Mouse (Mus musculus): ENCODE results near the gene Rpl38. TPM values are rescaled to one million over a fixed set of nuclear protein-coding genes. Genes with fewer than 3 reads are reported as not detected.
A peak's percentile ranks its signal among the peaks of the same experiment; 100 is the strongest.

The Rpl38 gene
- polyA plus RNA-seq, 1 experiment from 2014 or later: 920 TPM

DNA sequence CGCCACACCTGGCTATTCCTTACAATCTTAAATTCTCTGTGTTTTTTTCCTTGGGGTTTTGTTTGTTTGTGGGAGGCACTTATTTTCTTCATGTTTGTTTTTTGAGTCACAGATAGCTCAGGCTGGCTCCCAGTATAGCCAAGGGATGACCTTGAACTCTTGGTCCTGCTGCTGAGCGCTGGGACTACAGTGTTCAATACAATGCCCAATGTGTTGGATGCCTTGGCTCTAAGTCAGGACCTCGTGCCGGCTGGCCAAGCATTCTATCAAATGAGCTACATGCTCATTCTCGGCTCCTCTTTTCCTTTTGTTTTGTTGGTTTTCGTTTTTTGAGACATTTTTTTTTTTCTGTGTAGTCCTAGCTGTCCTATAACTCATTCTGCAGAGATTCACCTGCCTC, 25.1 kb downstream of the Rpl38 start:
- Histone ChIP-seq H3K27me3 (replicated peaks) (no peaks in the 10 kb centered on the region), H3K9me3 (no peaks in the 10 kb centered on the region), H3K9ac (no peak overlapping the region), H3K4me1 (no peaks in the 10 kb centered on the region), H3K4me2 (no peak overlapping the region), H3K36me3 (no peaks in the 10 kb centered on the region), H3K27ac (no peak overlapping the region), H3K4me3 (replicated peaks) (no peak overlapping the region)
- 84% methylated on average over 6 of the region's 6 CpGs for WGBS
- no peak for ATAC-seq (ENCODE audit: insufficient read depth, low FRiP score, low read depth)

DNA sequence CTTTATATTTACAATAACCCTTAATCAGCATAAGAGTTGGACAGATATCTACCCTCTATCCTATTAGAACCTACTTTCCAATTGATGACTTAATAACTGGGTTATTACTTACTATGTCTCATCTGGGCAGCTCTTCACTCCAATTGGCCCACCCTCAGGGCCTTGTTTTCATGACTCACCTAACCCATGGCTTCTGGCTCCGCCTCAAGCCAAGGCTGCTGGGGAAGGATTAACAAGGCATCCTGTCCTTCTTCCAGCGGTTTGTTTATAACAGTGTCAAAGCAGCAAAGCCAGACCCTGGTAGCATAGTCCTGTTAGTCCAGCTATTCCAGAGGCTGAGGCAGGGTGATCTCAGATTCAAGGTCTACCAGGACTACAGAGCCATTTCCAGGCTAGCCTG, 26.1 kb downstream of the Rpl38 start:
- no peaks in the 10 kb centered on the region for H3K9me3 ChIP-seq
- no peak overlapping the region for H3K9ac ChIP-seq
- H3K36me3 ChIP-seq: no peaks in the 10 kb centered on the region
- no peak overlapping the region for H3K4me2 ChIP-seq
- WGBS: 73% methylated on average over 2 of the region's 2 CpGs
- H3K27me3 ChIP-seq (replicated peaks): no peaks in the 10 kb centered on the region
- no peaks in the 10 kb centered on the region for H3K4me1 ChIP-seq
- H3K27ac ChIP-seq: no peak overlapping the region
- no peak overlapping the region for H3K4me3 ChIP-seq (replicated peaks)
- no peak for ATAC-seq (ENCODE audit: insufficient read depth, low FRiP score, low read depth)

DNA sequence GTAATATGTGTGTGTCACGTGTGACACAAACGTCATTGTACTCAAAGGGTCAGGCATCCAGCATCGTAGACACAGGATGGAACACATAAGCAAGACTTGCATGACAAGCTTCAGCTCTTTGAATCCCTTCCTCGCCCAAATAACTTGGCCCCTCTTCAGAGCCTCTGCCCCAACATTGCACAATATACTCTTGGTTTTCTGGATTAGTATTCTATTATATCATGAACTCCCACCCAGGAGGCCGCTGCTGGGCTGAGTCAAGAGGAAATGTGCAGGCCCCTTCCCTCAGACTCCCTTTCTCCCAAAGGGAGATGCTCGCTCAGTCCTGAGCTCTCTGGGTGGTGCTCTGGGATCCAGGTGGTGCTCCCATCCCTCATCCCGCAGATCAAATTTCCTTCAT, 30.2 kb downstream of the Rpl38 start:
- Histone ChIP-seq H3K36me3 (no peaks in the 10 kb centered on the region), H3K4me2 (no peak overlapping the region), H3K4me1 (no peaks in the 10 kb centered on the region), H3K27ac (no peak overlapping the region), H3K27me3 (replicated peaks) (no peaks in the 10 kb centered on the region), H3K9me3 (no peaks in the 10 kb centered on the region), H3K9ac (no peak overlapping the region), H3K4me3 (replicated peaks) (no peak overlapping the region)
- no peak for ATAC-seq (ENCODE audit: insufficient read depth, low FRiP score, low read depth)
- 87% methylated on average over 7 of the region's 7 CpGs for WGBS

DNA sequence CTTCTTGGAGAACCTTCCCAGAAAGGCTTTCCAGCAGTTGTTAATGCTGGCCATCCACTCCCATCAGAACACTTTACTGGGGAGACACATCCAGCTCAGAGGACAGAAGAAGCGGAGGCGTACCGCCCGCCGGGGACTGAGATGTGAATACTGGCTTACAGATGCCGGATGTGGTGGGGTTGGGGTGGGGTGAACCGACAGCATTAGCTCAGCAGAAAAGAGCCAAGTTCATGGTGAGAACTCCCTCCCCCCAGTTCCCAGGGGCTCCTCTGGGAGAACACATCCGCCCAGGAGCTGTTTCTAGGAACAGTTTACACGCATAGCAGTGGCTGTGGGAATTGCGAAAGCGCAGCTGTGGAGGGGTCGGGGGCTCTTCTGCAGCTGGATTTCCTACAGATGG, 31.2 kb downstream of the Rpl38 start:
- Histone ChIP-seq H3K4me3 (replicated peaks) (no peak overlapping the region), H3K36me3 (no peaks in the 10 kb centered on the region), H3K4me2 (no peak overlapping the region), H3K9ac (no peak overlapping the region), H3K4me1 (no peaks in the 10 kb centered on the region), H3K27ac (no peak overlapping the region; the same call in 1 of the 2 replicates), H3K9me3 (no peaks in the 10 kb centered on the region), H3K27me3 (replicated peaks) (no peaks in the 10 kb centered on the region)
- ATAC-seq (ENCODE audit: insufficient read depth, low FRiP score, low read depth): peak; percentile 10; the same call in 1 of the 2 replicates
- 55% methylated on average over 12 of the region's 12 CpGs for WGBS

DNA sequence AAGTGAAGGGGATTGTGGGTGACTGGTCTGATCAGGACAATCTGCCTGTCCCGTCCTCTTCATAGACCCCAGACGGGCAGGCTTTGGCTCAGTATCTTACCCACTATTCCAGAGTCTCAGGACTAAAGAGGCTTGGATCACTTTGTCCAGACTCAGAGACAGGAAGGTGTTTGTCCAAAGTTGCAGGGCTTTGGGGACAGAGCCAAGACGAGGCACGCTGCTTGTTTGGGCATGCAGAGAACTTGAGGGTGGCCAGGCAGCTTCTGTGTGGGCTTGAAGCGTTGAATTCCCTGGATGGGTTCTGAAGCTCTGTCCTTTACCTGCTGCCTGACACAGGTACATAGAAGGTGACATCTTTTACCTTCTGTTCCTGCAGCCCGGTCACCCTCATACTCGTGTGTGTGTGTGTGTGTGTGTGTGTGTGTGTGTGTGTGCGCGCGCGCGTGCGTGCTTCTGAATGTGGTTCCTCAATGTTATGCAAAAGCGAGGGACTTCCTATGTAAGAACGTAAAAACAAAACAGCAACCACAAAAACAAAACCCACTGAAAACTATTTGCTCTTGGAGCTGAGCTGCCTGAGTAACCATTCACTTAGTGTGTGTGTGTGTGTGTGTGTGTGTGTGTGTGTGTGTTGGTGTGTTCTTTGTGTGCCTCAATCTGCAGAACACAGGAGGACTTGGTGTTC, 34.1 kb downstream of the Rpl38 start:
- no peak overlapping the region for H3K4me3 ChIP-seq (replicated peaks)
- H3K27ac ChIP-seq: no peak overlapping the region
- no peaks in the 10 kb centered on the region for H3K9me3 ChIP-seq
- H3K9ac ChIP-seq: no peak overlapping the region
- H3K4me1 ChIP-seq: no peaks in the 10 kb centered on the region
- no peaks in the 10 kb centered on the region for H3K27me3 ChIP-seq (replicated peaks)
- WGBS: 82% methylated on average over 15 of the region's 15 CpGs
- H3K4me2 ChIP-seq: no peak overlapping the region
- H3K36me3 ChIP-seq: no peaks in the 10 kb centered on the region
- ATAC-seq (ENCODE audit: insufficient read depth, low FRiP score, low read depth): no peak

DNA sequence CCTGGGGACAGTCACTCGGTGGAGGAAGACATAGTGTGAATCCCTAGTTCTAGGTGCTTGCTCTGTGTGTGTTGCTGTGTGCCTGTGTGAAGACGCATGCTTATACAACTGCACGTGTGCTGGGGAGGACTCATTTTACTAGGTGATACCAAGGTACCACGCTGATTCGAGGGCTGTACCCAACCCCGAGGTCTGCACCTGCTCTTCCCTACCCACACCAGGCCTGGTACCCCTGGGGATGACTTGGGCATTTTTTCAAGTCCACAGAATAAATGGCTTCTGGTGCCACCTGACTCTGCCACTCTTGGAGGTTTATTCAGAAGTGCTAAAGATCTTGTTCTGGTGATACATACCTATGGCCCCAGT, 34.7 kb downstream of the Rpl38 start:
- H3K9me3 ChIP-seq: no peaks in the 10 kb centered on the region
- no peaks in the 10 kb centered on the region for H3K27me3 ChIP-seq (replicated peaks)
- H3K36me3 ChIP-seq: no peaks in the 10 kb centered on the region
- no peak overlapping the region for H3K27ac ChIP-seq
- no peak overlapping the region for H3K9ac ChIP-seq
- no peak for ATAC-seq (ENCODE audit: insufficient read depth, low FRiP score, low read depth)
- WGBS: 82% methylated on average over 6 of the region's 6 CpGs
- H3K4me2 ChIP-seq: no peak overlapping the region
- no peak overlapping the region for H3K4me3 ChIP-seq (replicated peaks)
- no peaks in the 10 kb centered on the region for H3K4me1 ChIP-seq

DNA sequence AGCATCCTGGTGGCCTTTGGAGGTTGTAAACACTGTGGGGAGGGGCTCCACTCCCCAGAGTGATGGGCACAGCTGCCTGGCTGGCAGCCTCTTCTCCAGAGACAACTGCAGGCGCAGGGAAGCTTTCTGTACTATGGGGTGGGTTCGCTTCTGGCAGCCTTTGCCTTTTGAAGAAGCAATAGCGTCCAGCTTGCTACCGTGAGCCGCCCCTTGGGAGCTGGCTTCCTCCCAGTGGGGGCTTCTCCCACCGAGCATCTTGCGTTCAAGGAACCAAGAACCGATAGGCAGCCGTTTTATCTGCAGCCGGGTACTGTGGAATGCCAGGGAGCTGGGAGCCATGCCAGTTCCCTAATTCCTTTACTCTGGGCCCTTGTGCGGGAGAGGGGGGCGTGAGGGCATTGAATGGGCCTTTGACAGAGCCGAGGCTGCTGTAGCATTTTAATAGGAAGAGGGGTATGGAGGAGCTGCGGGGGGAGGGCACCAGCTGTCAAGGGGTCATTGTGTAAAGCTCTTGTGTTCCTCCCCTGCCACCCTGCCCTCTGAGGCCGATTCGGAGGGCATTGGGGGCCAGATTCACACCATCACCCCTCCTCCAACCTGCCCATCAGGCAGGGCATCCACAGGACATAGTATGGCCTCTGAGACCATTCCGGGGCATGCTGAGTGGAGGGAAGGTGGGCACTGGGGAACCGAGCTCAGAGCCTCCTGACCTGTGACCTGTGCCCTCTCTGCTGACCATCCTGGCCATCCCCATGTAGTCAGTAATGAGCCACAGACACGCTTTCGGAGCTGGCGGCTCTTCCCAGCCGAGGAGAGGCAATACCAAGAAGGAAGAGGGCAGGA, 36.0 kb downstream of the Rpl38 start:
- Histone ChIP-seq H3K27ac (no peak overlapping the region), H3K36me3 (no peaks in the 10 kb centered on the region), H3K9ac (no peak overlapping the region), H3K4me3 (replicated peaks) (no peak overlapping the region), H3K4me1 (no peaks in the 10 kb centered on the region), H3K9me3 (no peaks in the 10 kb centered on the region), H3K27me3 (replicated peaks) (no peaks in the 10 kb centered on the region), H3K4me2 (no peak overlapping the region)
- ATAC-seq (ENCODE audit: insufficient read depth, low FRiP score, low read depth): peak; percentile 15; the same call in 1 of the 2 replicates
- 64% methylated on average over 22 of the region's 22 CpGs for WGBS

DNA sequence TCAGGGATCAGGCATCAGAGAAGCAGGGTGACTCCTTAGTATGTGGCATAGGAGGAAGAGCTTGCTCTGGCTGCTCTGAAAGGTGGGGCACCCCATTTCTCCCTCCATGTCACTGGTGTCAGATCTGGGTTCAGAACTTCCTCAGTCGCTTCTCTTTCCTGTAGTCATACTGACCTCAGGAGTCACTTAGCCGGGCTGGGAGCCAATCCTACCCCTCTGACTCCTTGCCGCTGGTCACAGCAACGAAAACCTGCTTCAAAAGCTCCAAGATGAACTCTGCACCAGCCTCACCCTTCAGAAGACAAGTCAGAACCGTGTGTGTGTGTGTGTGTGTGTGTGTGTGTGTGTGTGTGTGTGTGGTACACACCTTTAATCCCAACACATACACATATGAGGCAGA, 38.0 kb downstream of the Rpl38 start:
- Histone ChIP-seq H3K27ac (no peak overlapping the region), H3K9ac (no peak overlapping the region), H3K9me3 (no peaks in the 10 kb centered on the region), H3K4me1 (no peaks in the 10 kb centered on the region), H3K36me3 (no peaks in the 10 kb centered on the region), H3K27me3 (replicated peaks) (no peaks in the 10 kb centered on the region), H3K4me2 (no peak overlapping the region), H3K4me3 (replicated peaks) (no peak overlapping the region)
- 81% methylated on average over 5 of the region's 5 CpGs for WGBS
- no peak for ATAC-seq (ENCODE audit: insufficient read depth, low FRiP score, low read depth)

DNA sequence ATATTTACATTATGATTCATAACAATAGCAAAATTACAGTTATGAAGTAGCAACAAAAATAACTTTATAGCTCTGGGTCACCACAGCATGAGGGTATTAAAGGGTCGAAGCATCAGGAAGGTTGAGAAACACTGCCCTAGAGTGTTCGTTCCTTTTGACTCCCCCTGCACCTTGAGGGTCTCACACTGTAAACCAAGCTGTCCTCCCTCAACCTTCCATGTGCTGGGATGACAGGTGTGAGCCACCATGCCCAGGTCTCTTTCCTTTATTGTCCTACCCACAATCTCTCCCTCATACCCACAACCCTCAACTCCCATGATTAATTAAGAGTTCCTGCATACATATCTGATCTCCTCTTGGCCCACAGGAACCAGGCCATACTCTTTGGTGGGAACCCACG, 43.1 kb downstream of the Rpl38 start:
- Histone ChIP-seq H3K27me3 (replicated peaks) (no peaks in the 10 kb centered on the region), H3K36me3 (no peaks in the 10 kb centered on the region), H3K9me3 (no peaks in the 10 kb centered on the region), H3K9ac (no peak overlapping the region), H3K27ac (no peak overlapping the region), H3K4me1 (no peaks in the 10 kb centered on the region), H3K4me3 (replicated peaks) (no peak overlapping the region), H3K4me2 (no peak overlapping the region)
- no peak for ATAC-seq (ENCODE audit: insufficient read depth, low FRiP score, low read depth)
- WGBS: 81% methylated on average over 3 of the region's 3 CpGs

DNA sequence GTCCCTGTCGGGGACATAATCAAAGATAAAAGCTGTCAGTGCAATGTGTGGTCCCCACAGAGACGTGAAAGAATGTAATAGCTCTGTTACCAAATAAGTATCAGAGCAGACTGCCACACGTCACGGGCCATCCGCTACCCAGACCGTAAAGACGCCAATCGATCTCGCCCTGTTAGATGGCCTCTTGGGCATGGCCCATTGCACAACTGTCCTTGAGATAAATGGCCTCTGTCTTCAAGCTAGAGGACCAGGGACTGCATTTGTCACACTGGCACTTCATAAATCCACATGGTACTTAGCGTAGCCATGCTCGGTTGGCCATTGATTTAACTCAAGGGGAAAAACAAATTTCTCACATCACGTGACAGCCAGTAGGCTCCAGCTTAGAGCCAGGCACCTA, 43.5 kb downstream of the Rpl38 start:
- Histone ChIP-seq H3K27me3 (replicated peaks) (no peaks in the 10 kb centered on the region), H3K4me1 (no peaks in the 10 kb centered on the region), H3K9ac (no peak overlapping the region), H3K4me2 (no peak overlapping the region), H3K9me3 (no peaks in the 10 kb centered on the region), H3K27ac (no peak overlapping the region), H3K36me3 (no peaks in the 10 kb centered on the region), H3K4me3 (replicated peaks) (no peak overlapping the region)
- ATAC-seq (ENCODE audit: insufficient read depth, low FRiP score, low read depth): no peak
- WGBS: 81% methylated on average over 12 of the region's 12 CpGs

DNA sequence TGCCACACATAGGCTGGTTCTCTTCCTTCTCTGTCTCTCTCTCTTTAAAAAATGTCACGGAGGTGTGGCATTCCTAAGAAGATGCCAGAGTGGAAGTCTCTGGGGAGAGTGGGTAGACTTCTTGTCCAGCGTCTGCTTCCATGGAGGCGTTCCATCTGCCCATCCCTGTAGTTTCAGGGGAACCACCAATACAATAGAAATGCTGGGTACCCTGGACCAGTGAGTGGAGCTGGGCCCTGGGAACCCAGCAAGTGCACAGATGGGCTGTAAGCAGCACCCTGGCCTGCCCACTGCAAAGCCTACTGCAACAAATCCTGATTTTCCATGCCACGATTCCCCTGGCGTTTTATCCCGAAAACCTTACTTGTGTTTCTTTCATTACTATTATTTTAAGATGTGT, 46.2 kb downstream of the Rpl38 start:
- no peak for ATAC-seq (ENCODE audit: insufficient read depth, low FRiP score, low read depth)
- H3K4me3 ChIP-seq (replicated peaks): no peak overlapping the region
- no peaks in the 10 kb centered on the region for H3K27me3 ChIP-seq (replicated peaks)
- 92% methylated on average over 6 of the region's 6 CpGs for WGBS
- no peak overlapping the region for H3K4me2 ChIP-seq
- no peaks in the 10 kb centered on the region for H3K4me1 ChIP-seq
- no peak overlapping the region for H3K9ac ChIP-seq
- H3K9me3 ChIP-seq: no peaks in the 10 kb centered on the region
- H3K27ac ChIP-seq: no peak overlapping the region
- no peaks in the 10 kb centered on the region for H3K36me3 ChIP-seq

DNA sequence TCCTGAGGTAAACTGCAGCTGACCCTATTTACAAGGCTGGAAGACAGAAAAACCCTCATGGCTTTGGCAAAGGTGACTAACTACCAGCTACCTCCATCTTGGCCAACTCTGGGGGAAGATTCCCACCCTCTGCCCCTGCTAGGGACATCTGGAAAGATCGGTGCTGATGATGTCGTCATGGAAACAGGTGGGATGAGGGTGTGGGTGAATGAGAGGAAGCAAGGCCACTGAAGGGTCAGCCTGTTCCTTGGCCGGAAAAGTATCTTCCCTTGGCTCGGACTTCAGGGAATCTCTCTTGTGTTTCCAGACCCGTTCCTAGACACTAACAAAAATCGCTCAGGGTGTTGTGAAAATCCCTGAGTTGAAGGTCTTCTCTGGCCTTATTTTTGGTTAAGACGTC, 47.2 kb downstream of the Rpl38 start:
- no peak for ATAC-seq (ENCODE audit: insufficient read depth, low FRiP score, low read depth)
- H3K27ac ChIP-seq: no peak overlapping the region
- H3K36me3 ChIP-seq: no peaks in the 10 kb centered on the region
- H3K9me3 ChIP-seq: no peaks in the 10 kb centered on the region
- no peak overlapping the region for H3K9ac ChIP-seq
- no peaks in the 10 kb centered on the region for H3K4me1 ChIP-seq
- H3K4me2 ChIP-seq: no peak overlapping the region
- no peak overlapping the region for H3K4me3 ChIP-seq (replicated peaks)
- no peaks in the 10 kb centered on the region for H3K27me3 ChIP-seq (replicated peaks)
- WGBS: 65% methylated on average over 7 of the region's 7 CpGs
